Mouse (Mus musculus) B cell, adult 62 days (primary cell): ENCODE data around the gene Ap5s1. TPM values are rescaled to one million over a fixed set of nuclear protein-coding genes. Genes with fewer than 3 reads are reported as not detected.

ENCODE experiments used
- total RNA-seq: library from RNA; stranded (reverse); gene quantifications from 4 replicates; pipeline ENCODE4 v1.2.4, GENCODE M21; 2023

Gene Ap5s1
- total RNA-seq, result 5.8 to 11.0 TPM (median 7.2 TPM) in 4 replicates

DNA sequence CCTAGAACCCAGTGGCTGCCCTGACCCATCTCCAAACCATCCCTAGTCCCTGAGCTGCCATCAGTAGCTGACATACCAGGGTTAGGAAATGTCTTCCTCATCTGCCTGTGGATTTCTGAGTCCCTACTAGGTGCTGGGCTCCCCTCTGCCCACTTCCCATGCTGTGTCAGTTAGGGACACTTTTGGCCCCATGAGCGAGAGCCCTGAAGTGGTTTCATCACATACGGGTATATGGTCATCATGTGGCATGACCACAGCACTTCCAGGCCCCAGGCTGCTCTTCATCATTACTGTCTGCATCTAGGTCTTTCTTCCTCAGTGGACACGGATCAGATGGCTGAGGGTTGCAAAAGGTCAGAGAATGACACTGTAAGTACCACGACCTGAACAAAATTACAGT lies at the start of gene Ap5s1:
TSS of gene Ap5s1 (plus strand) at position 301 of the 400 bp plus-strand sequence.

DNA sequence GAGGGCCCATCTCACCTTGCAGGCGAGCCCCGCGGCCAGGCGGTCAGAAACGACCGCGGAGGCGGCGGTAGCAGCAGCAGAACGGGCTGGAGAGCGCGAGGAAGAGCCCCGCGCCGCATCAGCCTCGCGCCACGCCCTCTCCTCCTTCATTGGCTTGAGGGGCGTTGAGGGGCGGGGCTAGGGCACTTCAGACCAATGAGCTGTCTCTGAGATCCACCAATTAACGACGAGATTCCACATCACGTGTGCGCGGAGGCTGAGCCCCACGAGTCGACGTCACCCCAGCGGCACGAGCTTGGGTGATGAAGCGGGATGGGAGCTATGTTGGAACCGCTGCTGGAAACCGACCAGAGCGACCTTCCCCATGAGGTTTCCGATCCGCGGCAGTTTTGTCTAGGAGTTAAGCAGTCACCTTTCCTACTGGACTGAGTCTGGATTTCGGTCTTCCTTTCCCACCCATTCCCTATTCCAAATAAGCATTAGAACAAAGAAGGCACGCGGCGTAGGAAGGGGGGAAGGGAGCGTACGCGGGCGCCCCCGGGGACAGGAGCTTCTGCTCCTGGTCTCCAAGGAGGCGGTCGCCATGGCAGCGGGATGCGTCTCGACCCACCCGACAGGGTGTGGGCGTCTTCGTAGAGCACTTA lies 46.8 kb upstream of the Ap5s1 start, which contains the start of gene 1700037H04Rik:
TSS of gene 1700037H04Rik (minus strand) at position 144 of the 644 bp plus-strand sequence.

DNA sequence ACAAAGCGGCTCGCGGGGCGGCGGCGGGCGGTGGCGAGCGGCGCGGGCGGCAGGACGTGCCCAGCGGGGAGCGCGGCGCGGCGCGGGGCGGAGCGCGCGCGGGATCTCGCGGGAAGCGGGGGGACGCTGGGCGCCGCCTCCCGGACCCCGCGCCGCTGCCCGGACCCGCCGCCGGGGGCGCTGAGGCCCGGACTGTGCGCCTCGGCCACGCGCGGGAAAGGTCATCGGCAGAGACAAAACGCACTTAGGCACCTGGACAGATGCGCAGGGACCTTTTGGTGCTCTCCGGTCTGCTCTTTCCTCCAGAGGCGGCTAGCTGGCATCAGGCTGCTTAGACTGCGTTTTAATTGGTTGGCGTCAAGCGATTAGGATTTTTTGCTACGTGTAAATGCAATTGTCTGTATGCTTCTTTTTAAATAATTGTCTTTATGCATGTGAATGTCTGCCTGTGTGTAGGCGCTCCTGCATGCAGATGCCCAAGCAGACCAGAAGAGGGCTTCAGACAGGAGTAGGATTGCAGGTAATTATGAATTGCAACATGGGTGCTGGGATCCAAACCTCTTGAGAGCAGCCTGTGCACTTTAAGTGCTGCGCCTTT lies 26.8 kb upstream of the Ap5s1 start, which contains the start of gene Cenpb:
TSS of gene Cenpb (minus strand) at position 78 of the 598 bp plus-strand sequence.

DNA sequence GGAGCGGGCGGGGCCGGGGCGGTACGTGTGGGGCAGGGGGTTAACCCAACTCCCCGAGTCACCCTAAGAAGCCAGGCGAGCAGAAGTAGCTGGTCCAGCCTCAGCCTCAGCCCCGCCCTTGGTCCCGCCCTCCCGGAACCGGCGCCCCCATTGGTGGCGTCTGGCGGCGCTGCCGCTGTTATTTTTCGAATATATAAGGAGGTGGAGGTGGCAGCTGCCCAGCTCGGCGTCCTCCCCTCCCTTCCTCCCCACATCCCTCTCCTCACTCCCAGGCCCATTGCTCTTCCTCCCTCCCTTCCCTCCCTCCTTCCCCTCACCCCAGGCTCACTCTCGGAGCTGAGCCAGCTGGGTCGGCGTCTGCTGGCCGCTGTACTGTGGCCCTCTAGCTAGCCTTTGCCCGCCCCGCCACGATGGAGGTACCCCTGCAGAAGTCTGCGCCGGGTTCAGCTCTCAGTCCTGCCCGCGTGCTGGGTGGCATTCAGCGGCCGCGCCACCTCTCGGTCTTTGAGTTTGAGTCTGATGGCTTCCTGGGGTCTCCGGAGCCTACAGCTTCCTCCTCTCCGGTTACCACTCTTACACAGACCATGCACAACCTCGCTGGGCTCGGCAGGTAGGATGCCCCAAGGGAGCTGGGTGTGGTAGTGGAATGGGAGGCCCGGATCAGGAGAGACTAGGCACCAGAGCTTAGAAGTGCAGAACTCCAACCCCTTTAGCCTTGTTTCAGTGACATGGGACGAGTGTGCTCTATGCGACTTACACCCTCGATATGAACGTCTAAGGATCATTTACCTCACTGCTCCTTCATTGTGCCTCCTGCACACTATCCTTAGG lies 19.9 kb upstream of the Ap5s1 start, which contains the start of the genes Cdc25b and Spef1:
TSS of gene Cdc25b (plus strand) at position 179 of the 831 bp plus-strand sequence.
TSS of gene Spef1 (minus strand) at position 512 of the 831 bp plus-strand sequence.

DNA sequence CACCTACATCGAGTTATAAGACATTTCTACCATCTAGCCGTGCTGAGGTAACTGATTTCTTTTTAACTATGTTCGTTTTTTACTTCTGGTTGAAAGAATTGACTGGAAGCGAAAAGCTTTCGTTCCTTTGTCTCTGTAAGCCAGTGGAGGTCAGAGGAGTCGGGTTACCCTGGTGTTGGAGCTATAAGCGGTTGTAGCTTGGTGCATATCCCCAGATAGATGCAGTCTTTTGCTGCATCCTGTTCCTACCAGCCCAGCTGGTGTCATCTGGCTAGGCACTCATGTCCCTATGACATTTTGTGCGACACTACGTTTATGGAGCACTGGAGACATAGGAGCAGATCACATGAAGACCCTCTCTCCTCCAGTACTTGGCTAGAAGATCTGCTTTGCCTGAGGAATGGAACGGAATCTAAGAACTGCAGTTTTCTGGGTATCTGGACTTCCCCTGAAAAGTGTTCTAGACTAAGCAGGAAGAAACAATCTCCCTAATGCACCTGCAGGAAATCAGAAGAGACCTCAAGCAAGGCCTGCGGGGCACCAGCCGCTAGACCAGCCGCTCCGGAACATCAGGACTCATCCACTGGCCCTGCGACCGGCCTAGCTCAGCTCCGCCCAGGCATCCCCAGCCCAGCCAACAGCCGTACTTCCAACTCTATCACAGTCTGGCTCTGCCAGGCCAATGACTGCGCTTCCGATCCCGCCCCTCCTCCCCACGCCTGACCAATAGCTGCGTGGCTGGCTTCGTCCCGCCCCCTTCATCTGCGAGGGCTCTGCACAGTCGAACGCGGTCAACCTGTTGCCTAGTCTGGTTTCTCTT lies 26.6 kb downstream of the Ap5s1 start, which contains the start of gene Mavs:
TSS of gene Mavs (plus strand) at position 757 of the 820 bp plus-strand sequence.

DNA sequence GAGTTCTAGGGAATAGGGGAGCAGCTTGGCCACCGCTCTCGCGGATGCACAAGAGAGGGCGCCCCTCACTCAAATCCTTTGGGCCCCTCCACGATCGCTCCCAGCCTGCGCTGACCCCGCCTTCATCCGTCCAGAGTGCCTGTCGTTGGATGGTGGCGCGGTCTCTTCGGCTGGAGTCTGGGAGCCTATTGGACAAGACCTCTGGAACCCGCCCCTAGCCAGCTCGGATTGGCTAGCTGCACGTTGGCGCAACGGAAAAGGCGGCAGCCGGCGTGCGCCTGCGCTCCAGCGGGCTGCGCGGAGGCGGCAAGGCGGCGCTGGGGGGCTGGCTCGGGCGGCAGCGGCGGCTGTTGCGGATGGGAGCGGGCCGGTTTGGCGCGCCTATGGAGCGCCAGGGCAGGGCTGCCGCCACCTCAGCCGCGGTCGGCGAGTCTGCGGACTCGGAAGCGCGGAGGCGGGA lies 55.4 kb downstream of the Ap5s1 start, which contains the start of gene Pank2:
TSS of gene Pank2 (plus strand) at position 283 of the 460 bp plus-strand sequence.

Other genes starting within 250 kb of the Ap5s1 start
- not detected in 4 replicates for gene Gfra4, start 164.0 kb upstream of the Ap5s1 start, total RNA-seq
- not detected in 4 replicates for gene Adam33, start 143.3 kb upstream of the Ap5s1 start, total RNA-seq
- gene Siglec1, start 120.3 kb upstream of the Ap5s1 start, total RNA-seq, result 0.09 to 0.38 TPM (median 0.21 TPM) in 4 replicates
- gene Hspa12b, start 79.8 kb upstream of the Ap5s1 start, total RNA-seq, result 0.21 TPM in 1 of 4 replicates, not detected in the others
- gene Gm11037, start 73.6 kb upstream of the Ap5s1 start, total RNA-seq, result not detected in 4 replicates
- 18.1 to 21.6 TPM (median 20.3 TPM) in 4 replicates for gene 1700037H04Rik, start 47.0 kb upstream of the Ap5s1 start, total RNA-seq
- 25.8 to 26.4 TPM (median 26.0 TPM) in 4 replicates for gene Cenpb, start 27.0 kb upstream of the Ap5s1 start, total RNA-seq
- gene Cdc25b, start 20.1 kb upstream of the Ap5s1 start, total RNA-seq, result 64.9 to 80.9 TPM (median 71.7 TPM) in 4 replicates
- gene Spef1, start 19.8 kb upstream of the Ap5s1 start, total RNA-seq, result 1.0 to 2.0 TPM (median 1.8 TPM) in 4 replicates
- 19.8 to 26.9 TPM (median 22.6 TPM) in 4 replicates for gene Mavs, start 27.0 kb downstream of the Ap5s1 start, total RNA-seq
- 63.0 to 67.8 TPM (median 64.3 TPM) in 4 replicates for gene Pank2, start 55.4 kb downstream of the Ap5s1 start, total RNA-seq
- 4.1 to 5.8 TPM (median 5.8 TPM) in 4 replicates for gene Rnf24, start 145.8 kb downstream of the Ap5s1 start, total RNA-seq